ENCODE assay signal across 26 mouse cellular contexts in genomic region chr13:84378553-84379332, GRCm38 (mm10).
DNase-seq lines count a peak whose midpoint lies in the region; ATAC-seq and TF ChIP-seq lines count a peak whose summit lies in the region.
"Had no signal": no experiment of that assay in that cellular context is flagged by ENCODE, and none has a peak within 500 bp of the region (broad histone marks: within the 10 kb centered on the region; RNA-seq: fewer than 3 reads in every experiment).

No protein-coding gene starts in this region.

- peak; percentile 23 for DNase-seq in 416B (ENCODE audit: low read depth)
- peak; percentile 6 for DNase-seq in CD4-positive, CD25-positive, alpha-beta regulatory T cell, adult 2 months (ENCODE audit: low read depth, low spot score)
- DNase-seq in CH12.LX (ENCODE audit: extremely low read depth) = peak; percentile 89
- DNase-seq in induced T-regulatory cell, adult 2 months (ENCODE audit: low read depth) = peak; percentile 27
- DNase-seq in urinary bladder, postnatal 4 days (ENCODE audit: low spot score in 2 of 2) = no peak
- no peak for DNase-seq in layer of hippocampus, adult 2 months (ENCODE audit: low spot score in 2 of 2)
- DNase-seq: adrenal gland, adult 2 months; adrenal gland, postnatal 10 days; adrenal gland, postnatal 25 days; B cell, adult 2 months; cerebellum, adult 11 months; cerebellum, adult 18-20 months; cerebellum, adult 8-10 months; cerebellum, adult 9-11 months; cerebellum, postnatal 14 days; cerebellum, postnatal 36 days; embryo, embryonic 11 days had no signal

- TF ChIP-seq RAD21 in CH12.LX (IDR thresholded peaks at IDR 0.05; ENCODE audit: low read depth, low read length) = no peak; the same call in 1 of the 2 replicates

- H3K27ac ChIP-seq in CH12.LX (ENCODE audit: insufficient read depth, low read depth) = peak overlapping the region; percentile 88
- H3K27ac ChIP-seq in layer of hippocampus, adult 2 months = no peak overlapping the region
- H3K27ac ChIP-seq: embryonic facial prominence, embryonic 13.5 days; embryonic facial prominence, embryonic 15.5 days; forebrain, embryonic 10.5 days; forebrain, embryonic 12.5 days had no signal

- peak; percentile 91 for TF ChIP-seq EP300 in CH12.LX (IDR thresholded peaks at IDR 0.05; ENCODE audit: low read length)

- peaks cover 10% of the 10 kb centered on the region for H3K79me2 ChIP-seq in CH12.LX (replicated peaks; ENCODE audit: control insufficient read depth, extremely low read depth, insufficient read depth, poor library complexity, severe bottlenecking)

- peak overlapping the region; percentile 60; the same call in 1 of the 2 replicates for H3K4me2 ChIP-seq in CH12.LX (ENCODE audit: insufficient read depth, low read depth, poor library complexity, severe bottlenecking)
- H3K4me2 ChIP-seq: embryonic facial prominence, embryonic 13.5 days; embryonic facial prominence, embryonic 15.5 days; forebrain, embryonic 12.5 days had no signal

- ATAC-seq in megakaryocyte progenitor cell, adult 5-6 weeks (replicated peaks; ENCODE audit: poor library complexity) = no peak
- ATAC-seq: forebrain, embryonic 14.5 days; forebrain, embryonic 16.5 days; Patski had no signal

- H3K9ac ChIP-seq in CH12.LX (ENCODE audit: insufficient read depth, low read depth) = no peak overlapping the region
- H3K9ac ChIP-seq: embryonic facial prominence, embryonic 13.5 days; embryonic facial prominence, embryonic 15.5 days; forebrain, embryonic 12.5 days had no signal

- H3K27me3 ChIP-seq in CH12.LX (replicated peaks) = no peaks in the 10 kb centered on the region
- H3K27me3 ChIP-seq: embryonic facial prominence, embryonic 13.5 days; embryonic facial prominence, embryonic 15.5 days; forebrain, embryonic 12.5 days; Patski had no signal

- no peak overlapping the region for H3K4me3 ChIP-seq in CH12.LX (replicated peaks in 1 of 3; ENCODE audit: low read depth in 2 of 3, low read length in 2 of 3, poor library complexity in 1 of 3)
- no peak overlapping the region for H3K4me3 ChIP-seq in layer of hippocampus, adult 2 months
- H3K4me3 ChIP-seq: embryonic facial prominence, embryonic 13.5 days; embryonic facial prominence, embryonic 15.5 days; erythroblast, embryonic 14.5 days; forebrain, embryonic 10.5 days; forebrain, embryonic 12.5 days had no signal

- in situ Hi-C loops in CH12.LX (cut with MboI; ENCODE audit: low pct_ligation_motif_present, low pct_unique_long_range_greater_than_20kb, low sequenced_read_pairs) = no loop called here

- dilution Hi-C loops in CH12.LX (cut with MboI; ENCODE audit: extremely low pct_ligation_motif_present, extremely low pct_unique_long_range_greater_than_20kb, low sequenced_read_pairs) = no loop called here

- TF ChIP-seq POLR2A in CH12.LX (IDR thresholded peaks at IDR 0.05; ENCODE audit: low read depth, low read length) = no peak

- peaks cover 13 to 49% of the 10 kb centered on the region in 2 experiments for H3K4me1 ChIP-seq in CH12.LX (ENCODE audit: control insufficient read depth in 1 of 2, insufficient read depth in 2 of 2)
- H3K4me1 ChIP-seq: embryonic facial prominence, embryonic 13.5 days; embryonic facial prominence, embryonic 15.5 days; forebrain, embryonic 10.5 days; forebrain, embryonic 12.5 days had no signal

- no peak for TF ChIP-seq CTCF in CH12.LX (conservative IDR thresholded peaks at IDR 0.05 in 1 of 2, IDR thresholded peaks at IDR 0.05 in 1 of 2; ENCODE audit: low read depth in 2 of 2, low read length in 2 of 2)
- no peak for TF ChIP-seq CTCF in layer of hippocampus, adult 2 months (conservative IDR thresholded peaks at IDR 0.05)

- peaks cover 0 to 4% of the 10 kb centered on the region in 2 experiments for H3K36me3 ChIP-seq in CH12.LX (replicated peaks in 1 of 2; ENCODE audit: control insufficient read depth in 1 of 2, insufficient read depth in 1 of 2, low read length in 1 of 2)
- H3K36me3 ChIP-seq: embryonic facial prominence, embryonic 13.5 days; embryonic facial prominence, embryonic 15.5 days; forebrain, embryonic 10.5 days; forebrain, embryonic 12.5 days had no signal

- peaks cover 3% of the 10 kb centered on the region for H3K9me3 ChIP-seq in CH12.LX (replicated peaks; ENCODE audit: low read length)
- H3K9me3 ChIP-seq: embryonic facial prominence, embryonic 13.5 days had no signal

TF ChIP-seq in CH12.LX, 34 proteins besides CTCF, POLR2A, EP300 and RAD21:
- TF ChIP-seq NELFE (IDR thresholded peaks at IDR 0.05; ENCODE audit: low read depth, low read length) = no peak
- TF ChIP-seq ZMIZ1 (IDR thresholded peaks at IDR 0.05; ENCODE audit: low read depth, low read length) = no peak
- TF ChIP-seq POLR2AphosphoS2 (IDR thresholded peaks at IDR 0.05; ENCODE audit: low read depth, low read length) = no peak
- peak; percentile 46; the same call in 1 of the 2 replicates for TF ChIP-seq JUND (conservative IDR thresholded peaks at IDR 0.05; ENCODE audit: low read depth, low read length)
- peak; percentile 54; the same call in 1 of the 2 replicates for TF ChIP-seq RCOR1 (conservative IDR thresholded peaks at IDR 0.05; ENCODE audit: low read depth, low read length)
- TF ChIP-seq ZC3H11A (IDR thresholded peaks at IDR 0.05; ENCODE audit: low read depth, low read length) = no peak
- TF ChIP-seq TCF12 (IDR thresholded peaks at IDR 0.05; ENCODE audit: low read depth, low read length) = peak; percentile 88
- peak; percentile 44; the same call in 1 of the 2 replicates for TF ChIP-seq JUN (IDR thresholded peaks at IDR 0.05; ENCODE audit: insufficient read depth, low read depth, low read length)
- TF ChIP-seq SIN3A (IDR thresholded peaks at IDR 0.05; ENCODE audit: low read length) = no peak
- peak; percentile 80 for TF ChIP-seq MAFK (IDR thresholded peaks at IDR 0.05; ENCODE audit: insufficient replicate concordance, low read length)
- TF ChIP-seq ETS1 (conservative IDR thresholded peaks at IDR 0.05; ENCODE audit: low read depth, low read length) = peak; percentile 90
- no peak for TF ChIP-seq SMC3 (IDR thresholded peaks at IDR 0.05; ENCODE audit: low read depth, low read length)
- no peak for TF ChIP-seq CHD1 (IDR thresholded peaks at IDR 0.05; ENCODE audit: low read depth, low read length)
- no peak for TF ChIP-seq E2F4 (IDR thresholded peaks at IDR 0.05; ENCODE audit: insufficient replicate concordance, low read depth, low read length)
- TF ChIP-seq UBTF (IDR thresholded peaks at IDR 0.05; ENCODE audit: low read depth, low read length) = no peak
- peak; percentile 55 for TF ChIP-seq BHLHE40 (IDR thresholded peaks at IDR 0.05; ENCODE audit: low read depth, low read length)
- TF ChIP-seq KAT2A (IDR thresholded peaks at IDR 0.05; ENCODE audit: insufficient replicate concordance, low read length) = no peak
- peak; percentile 92 for TF ChIP-seq MEF2A (IDR thresholded peaks at IDR 0.05; ENCODE audit: borderline replicate concordance, low read depth, low read length)
- no peak; the same call in 1 of the 2 replicates for TF ChIP-seq MAX (IDR thresholded peaks at IDR 0.05; ENCODE audit: low read length)
- no peak for TF ChIP-seq USF1 (IDR thresholded peaks at IDR 0.05; ENCODE audit: low read depth, low read length)
- no peak for TF ChIP-seq GABPA (IDR thresholded peaks at IDR 0.05; ENCODE audit: insufficient replicate concordance, low read depth, low read length)
- no peak for TF ChIP-seq MXI1 (IDR thresholded peaks at IDR 0.05; ENCODE audit: low read depth, low read length)
- TF ChIP-seq PAX5 (IDR thresholded peaks at IDR 0.05; ENCODE audit: low read length) = no peak
- TF ChIP-seq USF2 (conservative IDR thresholded peaks at IDR 0.05; ENCODE audit: low read depth, low read length) = no peak
- no peak for TF ChIP-seq ELF1 (IDR thresholded peaks at IDR 0.05; ENCODE audit: low read depth, low read length)
- TF ChIP-seq TBP (conservative IDR thresholded peaks at IDR 0.05; ENCODE audit: low read depth, low read length) = peak; percentile 81
- TF ChIP-seq IRF4 (IDR thresholded peaks at IDR 0.05; ENCODE audit: low read depth, low read length) = peak; percentile 80
- no peak for TF ChIP-seq MYC (IDR thresholded peaks at IDR 0.05; ENCODE audit: low read depth, low read length)
- no peak for TF ChIP-seq ZKSCAN1 (IDR thresholded peaks at IDR 0.05; ENCODE audit: borderline replicate concordance, low read depth, low read length)
- no peak; the same call in 1 of the 2 replicates for TF ChIP-seq HCFC1 (IDR thresholded peaks at IDR 0.05; ENCODE audit: low read depth, low read length)
- TF ChIP-seq NRF1 (IDR thresholded peaks at IDR 0.05; ENCODE audit: low read depth, low read length) = no peak
- TF ChIP-seq ZNF384 (IDR thresholded peaks at IDR 0.05; ENCODE audit: low read depth, low read length) = no peak
- no peak for TF ChIP-seq MAZ (IDR thresholded peaks at IDR 0.05; ENCODE audit: low read depth, low read length)
- TF ChIP-seq CHD2 (IDR thresholded peaks at IDR 0.05; ENCODE audit: low read length) = 0 out of 2 replicates have a peak, but pooled peaks have one; percentile 21

Comparison
In these comparisons a context has a peak if more than half of its experiments do, and no peak if none do; other contexts are left out.
1. DNase-seq: peak in 416B (single experiment), CD4-positive, CD25-positive, alpha-beta regulatory T cell, adult 2 months (single experiment), CH12.LX (single experiment) and induced T-regulatory cell, adult 2 months (single experiment); none in urinary bladder, postnatal 4 days (0 of 2) and layer of hippocampus, adult 2 months (0 of 2).